Mouse (Mus musculus) cerebral cortex, adult 2 months (tissue): ENCODE results near the gene Fibp.

ENCODE experiments used
- WGBS: fragments of 180-500 bp; shearing (Covaris S2); methylation state at CpG from one replicate; pipeline ENCODE4 v1.1.7; 2018; 5-methylcytosine and 5-hydroxymethylcytosine counted together

Gene Fibp

GRCm38 (mm10) chr19:5431911-5432464 lies 28.4 kb upstream of the Fibp start:
- 83% methylated on average over 4 of the region's 4 CpGs for WGBS

- 21% methylated on average over 16 of the region's 16 CpGs for WGBS
These were observed 27.2 kb upstream of the Fibp start for GRCm38 (mm10) chr19:5432992-5433852.

GRCm38 (mm10) chr19:5433951-5434350 lies 26.5 kb upstream of the Fibp start:
- WGBS = 65% methylated on average over 7 of the region's 7 CpGs

GRCm38 (mm10) chr19:5444371-5444908 lies 16.0 kb upstream of the Fibp start:
- WGBS = 77% methylated on average over 9 of the region's 9 CpGs

GRCm38 (mm10) chr19:5444954-5445353 lies 15.5 kb upstream of the Fibp start:
- WGBS = 55% methylated on average over 7 of the region's 7 CpGs

- WGBS = 95% methylated on average over 5 of the region's 5 CpGs
These were observed 14.7 kb upstream of the Fibp start for GRCm38 (mm10) chr19:5445747-5446146.

- under 1% methylated on average over 70 of the region's 70 CpGs for WGBS
These were observed 12.7 kb upstream of the Fibp start, which contains the start of gene Fosl1 for GRCm38 (mm10) chr19:5447515-5448353. Gene Fosl1 (plus strand): TSS chr19:5447547.

- 7% methylated on average over 36 of the region's 36 CpGs for whole genome bisulfite sequencing
These were observed 11.9 kb upstream of the Fibp start for GRCm38 (mm10) chr19:5448354-5449150.

- WGBS = 84% methylated on average over 3 of the region's 3 CpGs
These were observed 10.7 kb upstream of the Fibp start for GRCm38 (mm10) chr19:5449673-5450072.

- WGBS = 51% methylated on average over 6 of the region's 6 CpGs
These were observed 8.6 kb upstream of the Fibp start for GRCm38 (mm10) chr19:5451766-5452165.

- 54% methylated on average over 12 of the region's 12 CpGs for WGBS
These were observed 5.4 kb upstream of the Fibp start for GRCm38 (mm10) chr19:5455037-5455436.

GRCm38 (mm10) chr19:5455568-5455967 lies 4.8 kb upstream of the Fibp start:
- WGBS = 12% methylated on average over 8 of the region's 8 CpGs

GRCm38 (mm10) chr19:5456241-5456921 lies 4.0 kb upstream of the Fibp start:
- 2% methylated on average over 26 of the region's 26 CpGs for WGBS

- 1% methylated on average over 70 of the region's 70 CpGs for WGBS
These were observed 3.3 kb upstream of the Fibp start for GRCm38 (mm10) chr19:5456922-5457745.

- 9% methylated on average over 14 of the region's 14 CpGs for WGBS
These were observed 2.5 kb upstream of the Fibp start, which contains the start of gene Ccdc85b for GRCm38 (mm10) chr19:5457746-5458442. Gene Ccdc85b (minus strand): TSS chr19:5457894.

GRCm38 (mm10) chr19:5459019-5459418 lies 1.4 kb upstream of the Fibp start:
- 31% methylated on average over 7 of the region's 7 CpGs for WGBS

GRCm38 (mm10) chr19:5459896-5460295 lies 519 bp upstream of the Fibp start:
- 13% methylated on average over 3 of the region's 3 CpGs for WGBS

- WGBS = 86% methylated on average over 6 of the region's 6 CpGs
These were observed 996 bp downstream of the Fibp start for GRCm38 (mm10) chr19:5461411-5461810.

GRCm38 (mm10) chr19:5463212-5463611 lies 2.8 kb downstream of the Fibp start:
- WGBS = 91% methylated on average over 9 of the region's 9 CpGs
